Mouse (Mus musculus) CH12.LX (cell line): Measurements from ENCODE around the gene Ehd2. TPM values are rescaled to one million over a fixed set of nuclear protein-coding genes. Genes with fewer than 3 reads are reported as not detected.

Experiments used
- DNase-seq: peaks from one replicate; pipeline ENCODE4 v3.0.0-alpha.2; 2013; ENCODE audit errors: extremely low read depth
- H3K27ac ChIP-seq: 2 replicates; pipeline ENCODE4 v1.5.1; 2012; ENCODE audit warnings: low read depth, mild to moderate bottlenecking, control low read depth, moderate library complexity; ENCODE audit not compliant: insufficient read depth
- H3K27me3 ChIP-seq: replicated peaks from 2 replicates; pipeline ENCODE3; 2012; ENCODE audit warnings: inconsistent platforms
- H3K36me3 ChIP-seq, 2 experiments: replicated peaks in 1 of 2; 2 replicates each; pipeline versions ENCODE3 to v1.6.1; 2012; ENCODE audit warnings: inconsistent platforms in 1 of 2, low read length in 1 of 2, mild to moderate bottlenecking in 1 of 2, mixed read lengths in 1 of 2, moderate library complexity in 1 of 2; ENCODE audit not compliant: control insufficient read depth in 1 of 2, insufficient read depth in 1 of 2
- H3K4me1 ChIP-seq, 2 experiments: 2 replicates each; pipeline ENCODE4 v1.6.1; 2012; ENCODE audit warnings: inconsistent platforms in 1 of 2, moderate library complexity in 1 of 2; ENCODE audit not compliant: insufficient read depth in 2 of 2, control insufficient read depth in 1 of 2
- H3K4me2 ChIP-seq: 2 replicates; pipeline ENCODE4 v1.6.1; 2012; ENCODE audit warnings: low read depth, mild to moderate bottlenecking, control low read depth; ENCODE audit not compliant: poor library complexity, insufficient read depth, severe bottlenecking
- H3K4me3 ChIP-seq, 3 experiments: fragments of 150-350 bp in 1 of 3; sonication (generic) in 1 of 3; replicated peaks in 1 of 3; 2 replicates each; pipeline versions ENCODE3 to v1.5.1; 2011 to 2012; ENCODE audit warnings: low read depth in 2 of 3, low read length in 2 of 3, mild to moderate bottlenecking in 2 of 3, moderate library complexity in 2 of 3, control low read depth in 1 of 3, improper control_type of control experiment in 1 of 3, inconsistent platforms in 1 of 3, mixed read lengths in 1 of 3; ENCODE audit not compliant: poor library complexity in 1 of 3
- H3K79me2 ChIP-seq: replicated peaks from 2 replicates; pipeline ENCODE4 v1.6.1; 2012; ENCODE audit warnings: mild to moderate bottlenecking, moderate library complexity; ENCODE audit not compliant: control insufficient read depth, poor library complexity, insufficient read depth, severe bottlenecking; ENCODE audit errors: extremely low read depth
- H3K9ac ChIP-seq: 2 replicates; pipeline ENCODE4 v1.6.1; 2012; ENCODE audit warnings: low read depth, mild to moderate bottlenecking, control low read depth, moderate library complexity; ENCODE audit not compliant: insufficient read depth
- H3K9me3 ChIP-seq: replicated peaks from 2 replicates; pipeline ENCODE3; 2012; ENCODE audit warnings: low read length, inconsistent platforms, mixed read lengths
- BHLHE40 ChIP-seq: IDR thresholded peaks from 2 replicates; pipeline ENCODE4 v1.6.1; 2011; ENCODE audit warnings: mild to moderate bottlenecking, low read depth, low read length, improper control_type of control experiment
- CHD1 ChIP-seq: IDR thresholded peaks from 2 replicates; pipeline ENCODE4 v1.6.1; 2012; ENCODE audit warnings: low read depth, low read length, improper control_type of control experiment, inconsistent platforms
- CTCF ChIP-seq, 2 experiments: IDR thresholded peaks in 1 of 2; conservative IDR thresholded peaks in 1 of 2; 2 replicates each; pipeline ENCODE4 v1.5.1; 2011 to 2012; ENCODE audit warnings: low read depth in 2 of 2, low read length in 2 of 2, improper control_type of control experiment in 1 of 2, inconsistent platforms in 1 of 2, mild to moderate bottlenecking in 1 of 2, moderate library complexity in 1 of 2
- E2F4 ChIP-seq: IDR thresholded peaks from 2 replicates; pipeline ENCODE4 v1.6.1; 2011; ENCODE audit warnings: low read depth, low read length, improper control_type of control experiment; ENCODE audit not compliant: insufficient replicate concordance
- EP300 ChIP-seq: IDR thresholded peaks from 2 replicates; pipeline ENCODE4 v1.6.1; 2011; ENCODE audit warnings: low read length, improper control_type of control experiment
- HCFC1 ChIP-seq: IDR thresholded peaks from 2 replicates; pipeline ENCODE4 v1.6.1; 2012; ENCODE audit warnings: low read depth, mild to moderate bottlenecking, inconsistent platforms, low read length, improper control_type of control experiment
- IRF4 ChIP-seq: IDR thresholded peaks from 2 replicates; pipeline ENCODE4 v1.6.1; 2014; ENCODE audit warnings: low read depth, mild to moderate bottlenecking, inconsistent platforms, low read length, improper control_type of control experiment
- JUN ChIP-seq: IDR thresholded peaks from 2 replicates; pipeline ENCODE4 v1.6.1; 2011; ENCODE audit warnings: low read depth, mild to moderate bottlenecking, low read length, improper control_type of control experiment, moderate library complexity; ENCODE audit not compliant: insufficient read depth
- JUND ChIP-seq: conservative IDR thresholded peaks from 2 replicates; pipeline ENCODE4 v1.6.1; 2011; ENCODE audit warnings: low read depth, low read length, improper control_type of control experiment
- KAT2A ChIP-seq: IDR thresholded peaks from 2 replicates; pipeline ENCODE4 v1.6.1; 2012; ENCODE audit warnings: low read length, improper control_type of control experiment, inconsistent platforms; ENCODE audit not compliant: insufficient replicate concordance
- MAFK ChIP-seq: IDR thresholded peaks from 2 replicates; pipeline ENCODE4 v1.6.1; 2011; ENCODE audit warnings: low read length, improper control_type of control experiment; ENCODE audit not compliant: insufficient replicate concordance
- MEF2A ChIP-seq: IDR thresholded peaks from 2 replicates; pipeline ENCODE4 v1.6.1; 2014; ENCODE audit warnings: low read depth, mild to moderate bottlenecking, inconsistent platforms, low read length, improper control_type of control experiment, borderline replicate concordance
- MXI1 ChIP-seq: IDR thresholded peaks from 2 replicates; pipeline ENCODE4 v1.6.1; 2011; ENCODE audit warnings: mild to moderate bottlenecking, low read depth, low read length, improper control_type of control experiment
- PAX5 ChIP-seq: IDR thresholded peaks from 2 replicates; pipeline ENCODE4 v1.6.1; 2012; ENCODE audit warnings: low read length, inconsistent platforms, mixed read lengths
- POLR2AphosphoS2 ChIP-seq: IDR thresholded peaks from 2 replicates; pipeline ENCODE4 v1.6.1; 2011; ENCODE audit warnings: low read depth, low read length, improper control_type of control experiment
- RAD21 ChIP-seq: IDR thresholded peaks from 2 replicates; pipeline ENCODE4 v1.6.1; 2011; ENCODE audit warnings: low read depth, mild to moderate bottlenecking, low read length, improper control_type of control experiment, moderate library complexity
- SIN3A ChIP-seq: IDR thresholded peaks from 2 replicates; pipeline ENCODE4 v1.6.1; 2012; ENCODE audit warnings: low read length, improper control_type of control experiment, inconsistent platforms
- SMC3 ChIP-seq: IDR thresholded peaks from 2 replicates; pipeline ENCODE4 v1.6.1; 2011; ENCODE audit warnings: low read depth, low read length, improper control_type of control experiment
- TBP ChIP-seq: conservative IDR thresholded peaks from 2 replicates; pipeline ENCODE4 v1.6.1; 2011; ENCODE audit warnings: low read depth, low read length, improper control_type of control experiment
- UBTF ChIP-seq: IDR thresholded peaks from 2 replicates; pipeline ENCODE4 v1.6.1; 2012; ENCODE audit warnings: low read depth, mild to moderate bottlenecking, inconsistent platforms, low read length, improper control_type of control experiment, moderate library complexity
- USF1 ChIP-seq: IDR thresholded peaks from 2 replicates; pipeline ENCODE4 v1.6.1; 2014; ENCODE audit warnings: low read depth, mild to moderate bottlenecking, inconsistent platforms, low read length, improper control_type of control experiment
- ZC3H11A ChIP-seq: IDR thresholded peaks from 2 replicates; pipeline ENCODE4 v1.6.1; 2012; ENCODE audit warnings: low read depth, mild to moderate bottlenecking, inconsistent platforms, low read length, improper control_type of control experiment
- dilution Hi-C: fragments of 300-500 bp; cut with MboI; formaldehyde crosslinking; loops from 2 replicates; pipeline ENCODE4 v1.14.3; 2020; ENCODE audit warnings: low sequenced_read_pairs; ENCODE audit not compliant: extremely low pct_unique_long_range_greater_than_20kb, extremely low pct_ligation_motif_present
- in situ Hi-C: fragments of 300-500 bp; cut with MboI; formaldehyde crosslinking; loops from 3 replicates; pipeline ENCODE4 v1.14.3; 2019; ENCODE audit warnings: low sequenced_read_pairs, low pct_ligation_motif_present, low pct_unique_long_range_greater_than_20kb, mixed read lengths
- polyA plus RNA-seq: library from polyadenylated mRNA; unstranded; fragments of >175 nt; gene quantifications from 2 replicates; pipeline ENCODE4 v1.2.1, GENCODE M21; 2012; ENCODE audit warnings: low read depth; ENCODE audit not compliant: insufficient read length
- total RNA-seq, 2 experiments: library from RNA; depleted of rRNA; stranded (reverse); fragments of 300-350 nt in 1 of 2; fragments of >200 nt in 1 of 2; gene quantifications; 2 replicates each; pipeline ENCODE4 v1.2.3; 2012 to 2014

The Ehd2 gene
- total and polyA plus RNA-seq, 3 experiments = 1.2 to 7.0 (median 5.2) TPM

DNA sequence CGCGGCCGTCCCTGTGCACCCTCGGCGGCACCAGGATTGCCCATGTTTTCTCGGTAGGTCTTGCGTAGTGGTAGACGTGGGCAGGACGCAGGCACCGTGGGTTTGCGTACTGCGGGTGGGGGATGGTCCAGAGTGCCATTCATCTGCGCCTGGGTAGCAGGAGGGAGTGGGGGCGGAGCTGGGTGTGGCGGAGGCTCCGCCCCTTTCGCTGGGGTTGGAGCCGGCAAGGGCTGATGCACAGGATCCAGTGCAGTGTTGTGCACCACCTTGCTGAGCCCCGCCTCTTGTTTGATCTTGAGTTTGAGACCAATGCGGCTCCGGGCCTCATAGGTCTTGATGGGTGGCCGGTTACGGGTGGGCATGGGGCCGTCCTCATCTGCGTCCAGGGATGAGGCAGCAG, 4.9 kb upstream of the Ehd2 start:
- no peaks in the 10 kb centered on the region for H3K9me3 ChIP-seq
- peaks cover 0 to 5% of the 10 kb centered on the region in 2 experiments; a peak in 1 of 4 replicates for H3K4me1 ChIP-seq
- H3K9ac ChIP-seq = no peak overlapping the region
- no peak overlapping the region for H3K4me3 ChIP-seq
- no peak overlapping the region for H3K27ac ChIP-seq
- DNase-seq = no peak
- dilution Hi-C loops (loop anchor here (25.0 kb wide), 1 partner anchor 190 kb away; no protein-coding TSS in a partner anchor), in situ Hi-C loops (no loop called here)
- H3K27me3 ChIP-seq = no peaks in the 10 kb centered on the region
- H3K79me2 ChIP-seq = no peaks in the 10 kb centered on the region
- H3K4me2 ChIP-seq = no peak overlapping the region
- peaks cover 51 to 66% of the 10 kb centered on the region in 2 experiments for H3K36me3 ChIP-seq
- TF ChIP-seq JUN = no peak
- no peak for TF ChIP-seq JUND
- no peak for TF ChIP-seq MEF2A
- no peak for TF ChIP-seq UBTF
- no peak for TF ChIP-seq KAT2A
- no peak for TF ChIP-seq HCFC1
- no peak for TF ChIP-seq ZC3H11A
- no peak for TF ChIP-seq MAFK
- no peak for TF ChIP-seq USF1
- no peak for TF ChIP-seq POLR2AphosphoS2
- TF ChIP-seq CHD1 = no peak
- TF ChIP-seq PAX5 = no peak
- TF ChIP-seq CTCF (conservative IDR thresholded peaks at IDR 0.05 in 1 of 2, IDR thresholded peaks at IDR 0.05 in 1 of 2; ENCODE audit: low read depth in 2 of 2, low read length in 2 of 2) = no peak
- no peak for TF ChIP-seq MXI1
- no peak for TF ChIP-seq RAD21
- TF ChIP-seq E2F4 = no peak
- TF ChIP-seq SMC3 = no peak
- no peak for TF ChIP-seq EP300
- no peak for TF ChIP-seq TBP

DNA sequence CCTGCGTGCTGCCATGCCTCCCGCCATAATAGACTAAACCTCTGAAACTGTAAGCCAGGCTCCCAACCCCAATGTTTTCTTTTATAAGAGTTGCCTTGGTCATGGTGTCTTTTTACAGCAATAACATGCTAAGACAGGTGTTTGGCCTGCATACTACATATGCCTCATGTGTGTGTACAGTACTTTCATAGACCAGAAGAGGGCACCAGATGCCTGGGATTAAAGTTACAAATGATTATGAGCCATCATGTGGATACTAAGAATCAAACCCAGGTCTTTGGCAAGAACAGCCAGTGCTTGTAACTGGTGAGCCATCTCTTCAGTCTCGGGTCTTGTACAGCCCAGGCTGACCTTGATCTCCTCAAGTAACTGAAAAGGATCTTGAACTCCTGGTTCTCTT, 2.3 kb upstream of the Ehd2 start:
- Histone ChIP-seq H3K4me2 (no peak overlapping the region), H3K9me3 (no peaks in the 10 kb centered on the region), H3K36me3 (peaks cover 31 to 43% of the 10 kb centered on the region in 2 experiments), H3K4me1 (peaks cover 0 to 7% of the 10 kb centered on the region in 2 experiments; a peak in 3 of 4 replicates), H3K79me2 (no peaks in the 10 kb centered on the region), H3K27me3 (no peaks in the 10 kb centered on the region), H3K27ac (no peak overlapping the region), H3K4me3 (no peak overlapping the region), H3K9ac (no peak overlapping the region)
- dilution Hi-C loops (loop anchor here (25.0 kb wide), 1 partner anchor 193 kb away; no protein-coding TSS in a partner anchor), in situ Hi-C loops (no loop called here)
- TF ChIP-seq SIN3A = no peak
- peak; percentile 31 for TF ChIP-seq RAD21
- TF ChIP-seq BHLHE40 = no peak
- TF ChIP-seq SMC3 = no peak
- peak in 1 of 2 experiments; percentile 47; a peak in 2 of 4 replicates for TF ChIP-seq CTCF (conservative IDR thresholded peaks at IDR 0.05 in 1 of 2, IDR thresholded peaks at IDR 0.05 in 1 of 2; ENCODE audit: low read depth in 2 of 2, low read length in 2 of 2)
- TF ChIP-seq IRF4 = no peak
- TF ChIP-seq MEF2A = no peak
- TF ChIP-seq EP300 = no peak
- TF ChIP-seq UBTF = no peak
- DNase-seq = peak; percentile 23
